Mouse (Mus musculus) retina, adult 2 months (tissue): ENCODE data around the gene Snd1.

Source experiments
- DNase-seq: peaks from one replicate; pipeline ENCODE4 v3.0.0-alpha.2; 2012; ENCODE audit warnings: low read depth, low spot score

Gene Snd1

DNA sequence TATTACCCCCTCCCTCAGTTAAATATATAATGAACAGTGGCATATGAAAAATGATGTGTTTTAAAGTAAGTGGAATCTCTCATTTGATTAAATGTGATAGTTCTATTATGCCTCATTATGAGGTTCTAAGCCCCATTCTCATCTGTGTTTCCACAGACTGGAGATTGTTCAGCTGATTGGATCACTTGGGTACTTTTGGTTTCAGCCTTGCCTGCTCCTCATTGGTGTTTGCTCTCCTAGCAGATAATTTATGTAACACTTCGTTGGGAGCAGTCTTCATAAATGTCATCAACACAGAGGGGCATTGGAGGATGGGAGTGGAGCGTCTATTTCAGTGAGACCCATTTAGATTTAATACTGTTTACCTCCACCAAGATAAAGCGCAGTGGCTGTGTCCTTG is 118.8 kb downstream of the Snd1 start:
- DNase-seq: no peak

DNA sequence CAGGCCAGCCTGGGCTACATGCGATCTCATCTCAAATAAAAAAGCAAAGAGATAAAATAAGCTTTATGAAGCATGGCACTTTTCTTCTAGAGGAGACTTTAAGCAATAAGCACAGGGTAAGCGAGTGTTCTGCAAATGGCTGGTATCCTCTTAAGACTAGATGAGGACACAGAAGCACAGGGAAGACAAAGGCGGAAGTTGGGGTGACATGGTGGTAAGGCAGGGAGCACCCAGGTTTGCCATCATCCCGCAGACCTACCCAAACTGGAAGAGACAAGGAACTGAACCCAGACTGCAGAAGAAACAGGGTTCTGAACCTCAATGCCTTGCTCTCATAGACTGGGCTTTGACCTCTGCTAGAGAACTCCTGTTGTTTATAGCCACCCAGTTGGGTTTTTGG is 119.8 kb downstream of the Snd1 start:
- DNase-seq: no peak

DNA sequence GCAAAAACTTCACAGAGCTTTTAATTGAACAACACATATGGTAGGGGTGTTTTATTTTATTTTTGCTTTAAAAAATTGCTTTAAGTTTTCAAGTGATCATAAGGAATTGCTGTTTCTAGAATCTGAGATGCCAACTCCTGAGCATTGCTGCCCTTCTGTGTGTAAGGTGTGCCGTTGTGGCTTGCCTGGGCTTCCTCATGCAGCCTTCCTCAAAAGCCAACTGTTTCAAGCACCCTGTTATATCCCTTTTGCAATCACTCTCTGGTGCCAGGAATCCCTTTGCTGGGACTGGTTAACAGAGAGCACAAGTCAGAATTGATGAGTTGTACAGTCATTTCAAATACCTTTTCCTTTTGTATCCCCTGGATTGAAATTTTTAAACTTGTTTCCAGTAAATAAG is 120.3 kb downstream of the Snd1 start:
- DNase-seq: no peak

DNA sequence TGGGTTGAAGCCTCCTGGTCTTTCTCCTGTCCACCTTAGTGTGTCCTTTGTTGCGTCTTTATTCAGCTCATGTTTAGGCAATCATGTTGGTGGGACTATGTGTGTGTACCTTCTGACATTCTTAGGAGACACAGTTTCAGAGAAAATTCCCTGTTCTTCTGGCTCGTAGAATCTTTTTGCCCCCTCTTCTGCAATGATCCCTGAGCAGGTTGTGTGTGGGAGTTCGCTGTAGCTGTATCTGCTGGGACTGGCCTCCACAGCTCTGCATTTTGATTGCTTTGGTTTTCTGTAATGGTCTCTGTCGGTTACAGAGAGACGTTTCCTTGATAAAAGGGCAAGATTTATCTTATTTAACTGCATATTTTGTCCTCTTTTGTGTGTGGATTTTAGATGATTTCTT is 122.3 kb downstream of the Snd1 start:
- DNase-seq: no peak

DNA sequence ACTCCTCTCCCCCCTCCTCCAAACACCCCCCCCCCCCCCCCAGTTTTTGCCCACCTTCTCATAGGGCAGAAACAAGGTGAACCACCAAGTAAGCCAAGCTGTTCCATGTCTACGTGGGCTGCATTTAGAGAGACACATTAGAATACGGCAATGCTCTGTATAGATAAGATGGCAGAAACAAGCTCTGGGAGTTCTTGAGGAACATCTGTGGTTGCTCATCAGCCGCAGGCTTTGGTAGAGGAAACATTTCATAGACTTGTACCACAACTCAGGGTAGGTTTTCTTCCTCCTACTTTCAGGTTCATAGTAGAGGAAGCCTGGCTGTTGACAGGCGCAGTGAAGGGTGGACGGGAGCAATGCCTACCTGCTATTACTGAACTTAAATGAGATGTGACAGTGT is 124.2 kb downstream of the Snd1 start:
- no peak for DNase-seq

DNA sequence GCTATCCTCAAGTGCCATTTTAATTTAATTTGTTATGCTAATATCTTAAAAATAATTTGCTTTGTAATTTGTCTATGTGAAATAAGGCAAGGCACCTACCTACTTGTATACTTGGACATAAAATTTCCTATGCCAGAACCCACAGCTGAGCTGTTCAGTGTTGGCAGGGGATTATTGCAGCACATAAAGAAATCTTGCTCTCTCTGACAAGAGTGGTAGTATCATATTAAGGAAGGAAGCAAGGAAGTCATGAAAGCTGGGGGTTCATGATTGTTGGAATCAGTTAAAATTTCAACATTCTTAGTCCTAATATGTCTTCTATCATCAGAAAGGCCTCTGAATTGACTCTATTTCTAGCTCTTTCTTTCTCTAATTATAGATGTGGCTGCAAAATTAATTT is 125.5 kb downstream of the Snd1 start:
- DNase-seq: no peak

DNA sequence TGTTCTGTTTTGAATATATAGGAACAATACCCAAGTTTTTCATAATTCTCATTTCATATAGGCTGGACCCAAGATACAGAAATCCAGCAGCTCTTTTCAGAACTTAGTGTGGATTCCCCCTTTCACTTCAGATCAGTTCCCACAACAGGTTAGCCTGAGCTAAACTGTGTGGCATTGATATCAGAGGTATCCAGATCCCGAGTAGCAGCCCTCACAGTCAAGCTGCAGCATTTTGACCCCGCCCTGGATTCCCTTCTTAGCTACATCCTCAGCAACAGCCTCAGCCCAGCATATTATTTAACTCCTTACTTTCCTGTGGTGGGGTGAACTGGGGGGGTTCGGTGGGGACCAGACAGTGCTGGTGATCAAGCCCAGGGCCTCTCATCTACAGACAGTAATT is 128.5 kb downstream of the Snd1 start:
- no peak for DNase-seq

DNA sequence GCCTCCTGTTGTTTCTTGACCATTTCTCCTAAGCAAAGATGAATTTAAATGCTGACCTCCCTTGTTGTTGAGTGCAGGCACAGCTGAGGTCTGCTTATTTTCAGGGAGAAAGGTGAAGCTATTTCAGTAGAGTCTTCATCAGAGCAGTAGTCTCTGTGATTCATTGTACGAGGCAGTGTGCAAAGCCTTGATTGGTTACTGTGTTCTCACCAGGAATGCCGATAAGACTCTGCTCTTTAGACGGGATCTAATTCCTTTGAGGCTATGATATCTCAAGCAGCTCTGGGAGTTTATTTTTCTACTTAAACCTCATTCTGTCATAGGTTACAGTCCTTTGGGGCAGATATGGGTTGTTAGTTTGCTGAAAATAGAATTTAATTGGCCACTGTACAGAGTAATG is 128.9 kb downstream of the Snd1 start:
- no peak for DNase-seq

DNA sequence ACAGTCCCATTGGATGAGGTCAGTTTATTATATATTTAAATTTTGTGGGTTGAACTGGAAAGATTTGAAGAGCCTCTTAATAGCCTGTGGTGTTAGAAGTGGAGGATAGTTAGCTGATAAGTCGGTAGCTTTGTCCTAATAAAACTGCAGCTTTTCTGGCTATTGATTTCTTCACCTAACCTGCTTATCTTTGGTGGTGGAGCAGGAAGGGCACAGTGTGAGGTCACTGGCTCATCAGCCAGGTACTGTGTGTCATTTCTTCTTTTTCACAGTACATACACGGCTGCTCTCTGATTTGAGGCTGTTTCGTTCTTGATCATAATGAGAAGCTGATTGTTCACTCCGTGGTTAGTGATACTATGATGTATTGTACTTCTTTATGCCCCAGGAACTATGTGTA is 134.4 kb downstream of the Snd1 start:
- no peak for DNase-seq

DNA sequence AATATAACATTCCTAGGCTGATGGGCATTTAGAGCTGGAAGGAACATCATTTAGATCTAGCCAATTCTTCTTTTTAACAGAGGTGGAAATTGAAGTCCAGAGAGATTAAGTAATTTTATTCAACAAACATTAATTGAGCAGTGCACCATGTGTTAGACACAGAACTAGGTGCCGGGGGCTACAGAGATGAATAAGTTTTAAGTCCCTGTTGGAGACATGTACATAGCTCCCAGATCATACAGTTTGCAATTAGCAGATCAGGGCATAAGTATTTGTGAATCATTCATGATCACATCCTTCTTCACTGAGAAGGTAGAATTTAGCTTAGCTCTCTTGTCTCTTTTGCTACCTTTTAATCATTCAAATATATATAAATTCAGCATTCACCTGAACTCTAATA is 135.2 kb downstream of the Snd1 start:
- DNase-seq: no peak

DNA sequence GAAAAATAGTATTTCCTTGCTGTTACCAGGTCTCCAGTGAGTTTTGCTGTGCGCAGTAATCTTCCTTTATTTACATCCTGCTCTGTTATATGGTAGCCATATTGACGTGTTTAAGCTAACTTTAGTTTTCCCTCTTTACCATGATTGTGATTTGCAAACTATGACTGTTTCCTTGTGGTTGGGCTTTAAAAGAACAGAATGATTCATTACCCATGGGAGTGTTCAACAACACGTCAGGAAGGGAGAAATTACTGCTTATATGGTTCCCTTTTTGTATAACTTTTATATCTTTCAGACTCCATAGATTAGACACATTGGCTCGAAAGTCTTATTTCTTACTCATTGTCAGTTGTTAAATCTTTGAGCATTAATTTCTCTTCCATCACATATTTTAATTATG is 138.5 kb downstream of the Snd1 start:
- no peak for DNase-seq

DNA sequence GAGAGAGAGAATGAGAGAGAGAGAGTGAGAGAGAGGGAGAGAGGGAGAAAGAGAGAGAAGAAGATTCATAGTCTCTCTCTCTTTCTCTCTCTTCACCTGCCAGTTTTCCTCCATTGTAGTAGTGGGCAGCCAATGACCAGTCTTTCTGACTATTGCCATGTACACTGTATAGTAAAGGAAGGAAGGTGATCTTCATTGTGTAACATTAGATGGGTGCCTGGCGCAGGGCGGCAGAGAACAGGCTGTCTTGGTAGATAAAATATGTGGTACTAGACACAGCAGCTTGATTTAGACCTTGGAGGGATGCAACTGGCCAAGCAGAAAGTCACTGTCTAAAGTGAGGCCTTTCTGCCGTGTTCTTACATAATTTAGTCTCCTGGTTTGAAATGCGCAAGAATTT is 139.9 kb downstream of the Snd1 start:
- DNase-seq: no peak

DNA sequence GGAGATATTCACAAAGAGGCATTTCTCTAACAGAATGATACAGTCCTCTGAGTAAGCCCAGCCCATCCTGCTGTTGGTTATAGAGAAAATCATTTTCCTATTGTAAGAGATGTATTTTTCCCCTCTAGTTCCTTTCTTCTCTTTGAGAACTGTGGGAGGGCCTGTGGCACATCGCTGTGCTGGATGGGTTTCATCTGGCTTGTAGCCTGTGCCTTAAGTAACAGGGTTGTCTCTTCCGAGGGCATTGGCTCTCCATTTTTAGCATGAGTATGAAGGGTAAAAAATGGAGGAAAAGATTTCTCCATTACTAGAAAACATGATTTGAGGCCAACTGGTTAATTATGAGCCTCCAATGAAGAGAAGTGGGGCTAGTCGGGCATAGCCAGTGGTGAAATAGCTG is 140.5 kb downstream of the Snd1 start:
- no peak for DNase-seq

DNA sequence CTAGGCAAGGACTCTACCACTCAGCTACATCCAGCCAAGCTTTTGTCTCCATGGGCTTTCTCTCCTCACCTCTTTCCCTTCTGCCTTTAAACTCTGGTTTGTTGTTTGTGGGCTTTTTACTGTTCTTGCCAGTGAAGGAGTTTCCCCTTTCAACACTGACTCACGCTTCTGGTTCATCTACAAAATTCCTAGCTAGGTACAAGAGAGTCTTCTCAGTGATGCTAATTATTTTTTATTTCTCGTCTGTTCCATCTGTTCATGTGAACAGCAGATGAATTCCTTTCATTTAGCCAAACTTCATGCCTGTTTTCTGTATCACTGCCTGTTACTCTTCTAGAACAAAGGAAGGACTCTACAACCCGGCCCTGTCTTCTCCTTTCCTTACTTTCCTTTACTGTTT is 141.0 kb downstream of the Snd1 start:
- DNase-seq: no peak

DNA sequence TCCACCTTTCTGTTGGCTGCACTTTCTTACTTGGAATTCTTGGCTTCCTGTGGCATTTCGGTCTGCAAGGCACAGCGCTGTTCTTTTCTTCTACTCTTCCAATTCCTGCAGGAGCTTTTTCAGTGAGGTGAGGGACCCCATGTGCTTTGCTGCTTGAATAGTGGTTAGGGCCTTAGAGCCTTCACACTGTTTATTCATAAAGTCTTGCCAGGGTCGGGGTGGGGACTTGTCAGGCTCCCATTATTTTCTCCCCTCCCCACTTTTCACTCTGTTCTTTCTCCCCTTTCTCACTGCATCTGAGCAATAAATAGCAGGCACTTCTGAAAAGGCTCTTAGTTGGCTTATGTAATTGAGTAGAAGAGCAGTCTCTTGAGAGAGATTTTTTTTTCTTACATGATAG is 143.4 kb downstream of the Snd1 start:
- DNase-seq: no peak

DNA sequence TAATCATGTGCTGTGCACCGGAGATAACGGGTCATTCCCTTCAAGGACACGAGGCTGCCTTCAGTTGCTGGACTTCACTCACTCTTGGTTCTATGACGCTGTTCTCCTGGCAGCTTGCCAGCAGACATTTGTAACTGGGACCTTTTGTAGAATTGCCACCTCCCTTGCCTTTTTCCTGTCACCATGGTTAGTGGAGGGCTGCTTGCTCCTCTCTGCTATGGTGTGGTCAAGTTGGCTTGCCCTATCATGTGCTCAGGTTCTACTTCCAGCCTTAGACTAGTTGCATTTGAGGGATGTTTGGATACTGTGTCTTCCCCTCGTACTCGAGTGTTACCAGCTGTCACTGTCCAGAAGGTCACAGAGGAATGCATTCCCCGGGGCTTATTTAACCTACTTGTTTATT is 143.8 kb downstream of the Snd1 start:
- DNase-seq: no peak

DNA sequence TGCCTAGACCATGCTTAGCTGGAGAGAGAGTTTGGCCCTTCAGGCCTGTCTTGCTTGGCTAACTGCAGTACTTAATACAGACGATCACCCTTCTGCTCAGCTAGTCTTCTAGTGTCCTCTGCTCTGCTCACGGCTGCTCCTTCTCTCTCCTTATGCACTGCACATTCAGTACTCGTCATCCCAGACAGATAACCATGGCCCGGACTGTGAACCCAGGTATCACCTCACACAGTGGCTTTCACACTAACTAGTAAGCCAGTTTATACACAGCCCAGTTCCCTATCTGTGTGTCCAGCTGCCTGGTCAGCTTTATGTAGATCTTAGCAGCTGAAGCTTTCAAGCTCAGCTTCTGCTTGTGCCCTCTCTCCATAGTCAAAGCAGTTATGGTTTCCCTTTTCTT is 146.5 kb downstream of the Snd1 start:
- no peak for DNase-seq

DNA sequence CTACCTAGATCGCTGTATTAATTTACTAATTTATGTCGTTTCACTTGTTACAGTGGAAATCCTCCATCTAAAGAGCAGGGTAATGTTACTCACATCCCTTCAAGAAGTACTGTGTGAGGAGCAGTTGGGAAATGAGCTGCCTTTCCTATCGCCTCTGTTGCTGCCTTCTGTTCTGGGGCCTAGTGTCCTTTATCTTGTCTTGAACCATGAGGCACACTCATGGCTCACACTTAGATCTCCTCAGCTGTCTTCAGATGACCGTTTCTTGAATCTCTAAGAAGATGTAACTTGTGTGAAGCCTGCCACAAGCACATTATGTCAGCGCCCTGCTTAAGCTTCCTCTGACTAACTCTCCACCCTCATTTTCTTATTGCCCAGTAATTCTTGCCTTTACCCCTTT is 147.0 kb downstream of the Snd1 start:
- no peak for DNase-seq

DNA sequence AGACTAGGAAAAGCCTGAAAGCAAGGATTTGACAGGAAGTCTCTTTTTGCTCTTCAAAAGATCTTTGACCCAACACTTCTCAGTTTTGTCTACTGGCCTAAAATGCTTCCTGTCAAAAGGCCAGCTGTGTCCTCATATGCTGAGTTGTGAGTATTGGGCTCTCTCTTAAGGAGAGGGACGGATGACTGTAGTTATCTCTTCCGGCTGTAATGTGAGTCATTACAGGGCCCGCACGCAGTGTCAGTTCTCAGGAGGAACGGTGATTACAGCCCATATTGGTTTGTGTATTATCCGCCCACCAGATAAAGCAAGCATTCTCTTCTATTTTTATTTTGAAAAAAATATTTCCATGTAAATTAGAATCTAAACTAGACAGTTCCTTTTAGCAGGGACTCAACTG is 147.6 kb downstream of the Snd1 start:
- no peak for DNase-seq

DNA sequence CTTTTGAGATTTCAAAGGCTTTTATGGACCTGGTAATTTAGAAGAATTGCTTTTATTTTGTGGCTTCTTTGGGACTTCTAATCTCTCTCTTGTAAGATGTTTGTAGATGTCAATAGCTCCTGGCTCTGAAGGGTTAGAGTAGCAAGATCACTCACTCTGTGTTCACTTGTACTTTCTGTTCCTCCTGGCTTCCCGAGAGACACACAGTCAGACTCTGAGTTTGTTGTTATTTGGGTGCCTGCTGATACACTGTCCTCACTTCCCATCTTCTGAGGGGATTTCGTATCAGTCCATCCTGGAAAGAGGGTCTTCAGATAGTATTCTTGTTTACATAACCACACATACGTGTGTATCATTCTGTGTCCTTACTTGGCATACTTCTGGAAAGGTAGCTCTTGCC is 148.0 kb downstream of the Snd1 start:
- DNase-seq: no peak

DNA sequence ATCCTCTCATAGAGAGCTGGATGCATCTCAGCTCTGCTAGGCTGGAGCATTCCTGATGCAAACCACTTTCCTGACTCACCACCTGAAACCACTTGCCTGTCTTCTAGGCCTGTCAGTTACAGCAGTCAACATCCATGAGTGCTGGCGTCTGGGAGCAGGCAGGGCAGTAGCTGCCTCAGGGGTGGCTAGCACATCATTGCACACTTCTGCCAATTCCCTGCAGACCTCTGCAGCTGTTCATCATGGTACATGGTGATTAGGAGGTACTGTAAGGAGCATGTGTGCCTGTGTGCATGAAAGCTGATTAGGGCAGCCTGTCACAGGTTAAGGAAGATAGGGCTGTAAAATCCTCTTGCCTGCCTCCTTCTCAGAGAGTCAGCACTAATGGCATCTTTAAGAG is 153.5 kb downstream of the Snd1 start:
- DNase-seq: peak; percentile 50

DNA sequence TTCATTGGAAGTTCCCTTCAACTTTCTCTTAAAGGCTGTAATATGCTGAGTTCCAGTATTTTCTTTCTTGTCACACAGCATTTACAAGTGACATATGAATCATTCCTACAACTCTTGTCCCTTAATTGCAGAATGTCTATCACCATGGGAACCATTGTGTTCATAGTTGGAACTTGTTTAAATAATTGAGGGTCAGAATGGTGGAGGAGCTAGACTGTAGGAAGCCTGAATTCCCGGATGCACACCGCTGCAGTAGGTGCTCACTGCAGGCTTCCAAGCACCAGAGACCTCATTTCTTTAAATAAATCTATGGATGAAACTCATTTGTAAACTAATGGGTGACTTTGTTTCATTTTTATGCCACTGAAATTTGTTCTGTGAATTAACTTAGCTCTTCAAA is 154.9 kb downstream of the Snd1 start:
- no peak for DNase-seq

DNA sequence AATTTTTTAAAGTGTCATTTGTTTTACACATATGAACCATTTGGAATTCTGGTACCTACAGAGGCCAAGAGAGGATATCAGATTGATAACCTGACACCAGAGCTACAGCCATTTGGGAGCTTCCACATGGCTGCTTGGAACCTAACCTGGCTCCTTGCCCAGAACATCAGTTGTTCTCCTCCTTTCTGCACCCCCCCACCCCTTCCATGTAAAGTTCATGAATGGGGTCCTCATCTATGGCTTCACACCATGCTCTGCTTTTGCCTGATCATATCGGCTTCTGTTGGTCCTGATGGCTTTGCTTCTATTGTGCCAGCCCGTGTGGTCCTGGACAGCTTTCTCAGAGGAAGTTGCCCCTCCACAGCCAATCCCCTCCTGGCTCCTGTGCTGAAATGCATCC is 156.0 kb downstream of the Snd1 start:
- no peak for DNase-seq

DNA sequence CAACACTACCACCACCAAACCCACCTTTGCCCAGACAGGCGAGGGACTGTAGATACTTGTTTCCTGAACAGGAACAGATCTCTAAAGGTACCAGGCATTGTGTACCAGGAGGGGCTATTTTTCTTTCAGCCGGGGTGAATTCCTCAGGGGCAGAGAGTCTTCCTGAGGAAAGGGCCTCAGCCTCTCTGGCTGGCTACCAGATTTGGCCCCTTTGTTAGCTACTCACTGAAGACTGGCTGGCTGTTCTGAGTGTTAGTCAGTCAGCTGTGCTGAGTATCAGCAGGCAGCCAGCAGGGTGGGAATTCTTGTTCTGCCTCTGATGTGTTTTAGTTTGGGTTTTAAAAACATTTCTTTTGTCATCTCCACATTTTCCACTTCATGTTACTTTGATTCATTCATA is 158.2 kb downstream of the Snd1 start:
- no peak for DNase-seq

DNA sequence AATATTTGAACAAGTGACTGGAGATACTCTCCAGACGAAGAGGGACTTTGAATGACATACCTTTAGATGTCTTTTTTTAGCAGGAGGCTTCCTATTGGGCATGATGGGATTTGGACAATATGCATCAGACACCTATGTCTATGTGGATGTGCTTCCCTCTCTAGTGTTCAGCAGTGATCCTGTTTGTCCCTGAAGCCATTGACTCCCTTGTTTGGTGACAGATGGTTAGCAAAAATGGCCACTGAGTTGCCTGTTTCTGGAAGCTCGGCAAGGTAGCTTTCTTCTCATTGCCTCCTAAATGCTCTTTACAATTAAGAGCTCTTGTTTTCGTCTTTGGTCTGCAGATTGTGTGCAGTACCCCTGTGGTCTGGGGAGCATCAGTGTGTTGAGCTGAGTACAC is 158.7 kb downstream of the Snd1 start:
- no peak for DNase-seq
